Mouse (Mus musculus) midbrain, embryonic 13.5 days (tissue): ENCODE results near the gene 9530068E07Rik. TPM values are rescaled to one million over a fixed set of nuclear protein-coding genes. Genes with fewer than 3 reads are reported as not detected.

Experiments used
- ATAC-seq: fragments of 200-750 bp; cut with Nextera tagmentation; 2 replicates; pipeline ENCODE4 v1.8.0; 2017; ENCODE audit warnings: mild to moderate bottlenecking, moderate TSS enrichment, moderate library complexity
- H3K27ac ChIP-seq: fragments of 300-500 bp; sonication (generic); 2 replicates; pipeline ENCODE4 v1.5.1; 2015; ENCODE audit warnings: inconsistent platforms, mild to moderate bottlenecking, moderate library complexity
- H3K27me3 ChIP-seq: fragments of 300-500 bp; sonication (generic); 2 replicates; pipeline ENCODE4 v1.6.1; 2015; ENCODE audit warnings: mild to moderate bottlenecking, inconsistent platforms
- H3K36me3 ChIP-seq: fragments of 300-500 bp; sonication (generic); 2 replicates; pipeline ENCODE4 v1.6.1; 2015; ENCODE audit warnings: mild to moderate bottlenecking, inconsistent platforms
- H3K4me1 ChIP-seq: fragments of 300-500 bp; sonication (generic); replicated peaks from 2 replicates; pipeline ENCODE4 v1.6.1; 2015; ENCODE audit warnings: inconsistent platforms
- H3K4me2 ChIP-seq: fragments of 300-500 bp; sonication (generic); replicated peaks from 2 replicates; pipeline ENCODE4 v1.6.1; 2015; ENCODE audit warnings: moderate library complexity, mild to moderate bottlenecking, inconsistent platforms
- H3K4me3 ChIP-seq: fragments of 300-500 bp; sonication (generic); replicated peaks from 2 replicates; pipeline ENCODE4 v1.5.1; 2015; ENCODE audit warnings: mild to moderate bottlenecking, inconsistent platforms
- H3K9ac ChIP-seq: fragments of 300-500 bp; sonication (generic); replicated peaks from 2 replicates; pipeline ENCODE4 v1.6.1; 2015; ENCODE audit warnings: mild to moderate bottlenecking, inconsistent platforms
- H3K9me3 ChIP-seq: fragments of 300-500 bp; sonication (generic); 2 replicates; pipeline ENCODE4 v1.6.1; 2016; ENCODE audit warnings: mild to moderate bottlenecking, inconsistent platforms
- WGBS: fragments of 180-500 bp; shearing (Covaris S2); methylation state at CpG from one replicate; pipeline ENCODE4 v1.1.7; 2015; 5-methylcytosine and 5-hydroxymethylcytosine counted together
- polyA plus RNA-seq: library from polyadenylated mRNA; unstranded; fragments of >200 nt; fragmentation: Nextera tagmentation; extraction: Ambion mirVana; gene quantifications from 2 replicates; pipeline ENCODE4 v1.2.1, GENCODE M21; 2015

Gene 9530068E07Rik
- polyA plus RNA-seq, 1 experiment from 2014 or later = 131 TPM

DNA sequence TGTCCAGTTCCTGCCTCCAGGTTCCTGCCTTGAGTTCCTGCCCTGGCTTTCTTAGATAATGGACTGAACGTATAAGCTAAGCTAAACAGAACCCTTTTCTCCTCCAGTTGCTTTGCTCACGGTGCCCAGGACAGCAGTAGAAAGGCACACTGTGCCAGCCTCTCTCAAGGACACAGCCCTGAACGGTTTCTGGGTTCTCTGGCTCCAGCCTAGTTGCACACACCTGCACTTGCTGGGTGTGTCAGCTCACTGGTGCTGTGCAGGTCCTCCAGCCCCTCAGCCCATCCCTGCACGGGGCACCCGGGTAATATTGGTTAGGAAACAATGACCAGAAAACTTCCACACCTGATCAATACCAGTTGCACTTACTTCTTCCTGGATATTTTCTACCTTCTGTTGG is 35.9 kb downstream of the 9530068E07Rik start:
- Histone ChIP-seq H3K4me3 (no peak overlapping the region), H3K27ac (no peak overlapping the region), H3K4me1 (no peaks in the 10 kb centered on the region), H3K9ac (no peak overlapping the region), H3K36me3 (no peaks in the 10 kb centered on the region), H3K27me3 (no peaks in the 10 kb centered on the region), H3K4me2 (no peak overlapping the region), H3K9me3 (0 out of 2 replicates have a peak, but pooled peaks cover 4% of the 10 kb centered on the region)
- ATAC-seq = no peak
- 91% methylated on average over 5 of the region's 5 CpGs for WGBS

DNA sequence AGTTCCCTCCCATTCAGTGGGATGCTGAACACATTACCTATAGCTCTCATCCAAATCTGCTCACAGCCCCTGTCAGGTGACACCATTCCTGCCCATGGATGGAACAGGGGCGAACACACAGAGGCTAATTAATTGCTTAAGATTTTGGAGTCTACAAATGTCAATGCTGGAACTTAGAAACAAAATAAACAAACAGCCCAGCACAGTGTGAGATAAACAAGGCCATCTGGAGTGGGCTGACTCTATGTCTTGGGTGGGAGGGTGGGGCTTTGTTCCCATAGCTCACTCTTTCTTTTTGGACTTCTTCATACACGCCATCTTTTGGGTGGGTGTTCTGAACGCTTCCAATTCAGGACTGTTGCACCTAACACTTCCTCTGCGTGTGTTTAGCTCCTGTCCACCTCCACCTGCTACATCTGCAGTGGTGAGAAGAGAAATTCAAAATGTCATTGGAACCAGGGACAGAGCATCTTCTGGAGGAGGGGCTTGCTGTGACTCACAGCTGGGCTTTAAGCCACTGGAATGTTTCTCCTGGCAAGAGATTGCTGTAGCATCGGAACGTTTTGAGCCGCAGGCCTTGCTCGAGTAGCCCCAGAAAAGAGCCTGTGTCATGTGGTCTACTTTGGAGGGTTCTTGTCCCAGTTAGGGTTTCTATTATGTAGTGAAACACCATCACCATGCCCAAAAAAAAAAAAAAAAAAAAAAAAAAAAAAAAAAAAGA is 37.0 kb downstream of the 9530068E07Rik start:
- H3K27me3 ChIP-seq = no peaks in the 10 kb centered on the region; the same call in 1 of the 2 replicates
- H3K4me2 ChIP-seq = no peak overlapping the region
- no peak for ATAC-seq
- no peak overlapping the region for H3K27ac ChIP-seq
- no peak overlapping the region for H3K4me3 ChIP-seq
- 0 out of 2 replicates have a peak, but pooled peaks cover 4% of the 10 kb centered on the region for H3K9me3 ChIP-seq
- H3K9ac ChIP-seq = no peak overlapping the region
- H3K4me1 ChIP-seq = no peaks in the 10 kb centered on the region
- H3K36me3 ChIP-seq = no peaks in the 10 kb centered on the region
- 80% methylated on average over 8 of the region's 8 CpGs for WGBS

DNA sequence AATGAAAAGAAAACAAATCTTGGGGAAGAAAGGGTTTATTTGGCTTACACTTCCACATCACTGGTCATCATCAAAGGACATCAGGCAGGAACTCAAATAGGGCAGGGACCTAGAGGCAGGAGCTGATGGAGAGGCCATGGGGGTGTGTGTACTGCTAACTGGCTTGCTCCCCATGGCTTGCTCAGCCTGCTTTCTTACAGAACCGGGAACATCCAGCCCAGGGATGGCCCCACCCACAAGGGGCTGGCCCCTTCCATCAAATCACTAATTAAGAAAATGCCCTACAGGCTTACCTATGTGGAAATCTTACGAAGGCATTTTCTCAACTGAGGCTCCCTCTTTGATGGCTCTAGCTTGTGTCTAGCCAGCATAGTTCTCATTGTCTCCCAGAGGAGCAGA is 37.6 kb downstream of the 9530068E07Rik start:
- 74% methylated on average over 2 of the region's 2 CpGs for WGBS
- H3K9ac ChIP-seq = no peak overlapping the region
- H3K9me3 ChIP-seq = 0 out of 2 replicates have a peak, but pooled peaks cover 4% of the 10 kb centered on the region
- H3K4me3 ChIP-seq = no peak overlapping the region
- H3K4me1 ChIP-seq = no peaks in the 10 kb centered on the region
- H3K27me3 ChIP-seq = no peaks in the 10 kb centered on the region; the same call in 1 of the 2 replicates
- H3K36me3 ChIP-seq = no peaks in the 10 kb centered on the region
- H3K27ac ChIP-seq = no peak overlapping the region
- no peak for ATAC-seq
- H3K4me2 ChIP-seq = no peak overlapping the region

DNA sequence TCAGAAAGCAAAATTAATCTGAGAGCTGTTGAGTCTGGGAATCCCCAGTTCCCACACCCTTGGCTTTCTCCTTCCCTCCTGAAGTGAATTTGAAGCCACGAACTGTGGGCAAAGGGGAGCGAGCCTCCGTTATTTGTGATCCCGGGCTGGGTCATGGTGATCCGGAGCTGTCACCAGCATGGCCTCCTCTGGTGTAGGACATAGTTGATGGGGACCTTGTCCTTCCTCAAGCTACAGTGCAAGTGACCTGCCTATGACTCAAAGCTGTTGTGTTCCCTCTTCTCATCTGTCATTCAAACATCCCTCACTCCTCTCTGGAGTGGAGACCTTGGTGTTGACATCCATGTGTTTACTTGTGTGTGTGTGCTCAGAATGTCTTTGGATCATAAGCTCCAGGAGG is 39.2 kb downstream of the 9530068E07Rik start:
- ATAC-seq = no peak
- WGBS = 97% methylated on average over 5 of the region's 5 CpGs
- no peaks in the 10 kb centered on the region for H3K36me3 ChIP-seq

DNA sequence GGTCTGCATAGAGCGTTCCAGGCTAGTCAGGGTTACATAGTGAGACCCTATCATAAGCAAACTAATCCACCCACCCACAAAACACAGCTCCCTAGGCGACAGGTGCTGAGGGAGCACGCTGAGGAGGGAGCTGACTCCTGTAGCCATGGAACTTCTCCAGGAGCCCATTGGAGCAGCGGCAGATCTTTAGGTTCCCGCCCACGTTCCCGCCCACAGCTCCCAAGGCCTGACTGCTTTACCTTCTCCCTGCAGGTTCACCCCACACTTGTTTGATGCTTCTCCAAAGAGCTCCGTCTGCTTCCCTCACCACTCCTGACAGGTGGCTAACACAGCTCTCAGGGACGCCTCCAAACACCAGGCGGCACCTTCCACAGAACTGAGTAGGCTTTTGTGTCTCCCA is 40.9 kb downstream of the 9530068E07Rik start:
- no peak for ATAC-seq
- Histone ChIP-seq H3K36me3 (no peaks in the 10 kb centered on the region), H3K9ac (no peak overlapping the region), H3K4me3 (no peak overlapping the region), H3K4me2 (no peak overlapping the region), H3K27ac (no peak overlapping the region), H3K4me1 (peaks cover 5% of the 10 kb centered on the region; the same call in 1 of the 2 replicates), H3K27me3 (no peaks in the 10 kb centered on the region; the same call in 1 of the 2 replicates), H3K9me3 (no peaks in the 10 kb centered on the region)
- WGBS = 27% methylated on average over 10 of the region's 10 CpGs

More for the DNA sequence above, 39.2 kb downstream of the 9530068E07Rik start:
- no peak overlapping the region for H3K4me2 ChIP-seq
- H3K27me3 ChIP-seq = no peaks in the 10 kb centered on the region; the same call in 1 of the 2 replicates
- 0 out of 2 replicates have a peak, but pooled peaks cover 4% of the 10 kb centered on the region for H3K9me3 ChIP-seq
- H3K4me3 ChIP-seq = no peak overlapping the region
- no peak overlapping the region for H3K9ac ChIP-seq
- no peak overlapping the region for H3K27ac ChIP-seq
- no peaks in the 10 kb centered on the region for H3K4me1 ChIP-seq

DNA sequence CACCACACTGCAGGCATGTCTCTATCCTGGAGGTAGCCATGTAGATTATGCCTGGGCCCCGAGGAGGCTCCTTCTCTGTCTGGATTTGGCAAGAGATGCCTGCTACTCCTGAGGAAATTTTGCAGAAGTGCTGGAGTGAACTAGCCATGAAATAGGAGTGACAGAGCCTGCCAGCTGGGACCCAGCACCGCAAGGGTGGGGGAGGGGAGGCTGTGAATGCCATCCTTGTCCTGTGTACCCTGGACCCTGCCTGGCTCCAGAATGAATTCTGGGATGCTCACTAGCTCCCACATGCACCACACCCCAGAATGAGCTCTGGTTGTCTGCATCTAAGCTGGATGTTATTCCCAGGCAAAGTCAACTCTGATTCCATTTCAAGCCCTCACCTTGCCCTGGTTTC is 44.9 kb downstream of the 9530068E07Rik start:
- no peak for ATAC-seq
- Histone ChIP-seq H3K9me3 (no peaks in the 10 kb centered on the region), H3K36me3 (no peaks in the 10 kb centered on the region), H3K27ac (no peak overlapping the region), H3K27me3 (no peaks in the 10 kb centered on the region; the same call in 1 of the 2 replicates), H3K4me2 (no peak overlapping the region), H3K9ac (no peak overlapping the region), H3K4me1 (peaks cover 5% of the 10 kb centered on the region; the same call in 1 of the 2 replicates), H3K4me3 (no peak overlapping the region)
- WGBS = 78% methylated on average over 2 of the region's 2 CpGs

DNA sequence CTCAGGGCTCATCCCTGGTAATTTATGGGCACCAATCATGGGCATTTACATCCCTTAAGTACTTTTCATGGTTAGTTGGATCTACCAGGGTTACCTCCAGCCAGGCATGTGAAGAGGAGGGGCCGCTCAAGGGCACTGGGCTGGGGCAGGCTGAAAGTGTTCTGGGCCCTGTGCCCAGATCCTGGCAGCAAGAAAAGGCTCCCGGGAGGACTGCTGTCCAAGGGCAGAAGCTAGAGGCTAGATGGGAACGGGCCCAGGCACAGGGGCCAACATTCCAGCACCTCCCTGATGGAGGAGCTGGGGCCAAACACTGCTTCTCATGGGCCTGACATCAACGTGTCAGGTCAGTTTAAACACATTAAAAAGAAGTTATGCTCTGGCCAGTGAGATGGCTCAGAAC is 51.0 kb downstream of the 9530068E07Rik start:
- Histone ChIP-seq H3K4me1 (no peaks in the 10 kb centered on the region), H3K4me2 (no peak overlapping the region), H3K36me3 (no peaks in the 10 kb centered on the region), H3K27me3 (no peaks in the 10 kb centered on the region), H3K27ac (no peak overlapping the region), H3K9me3 (no peaks in the 10 kb centered on the region), H3K9ac (no peak overlapping the region), H3K4me3 (no peak overlapping the region)
- 54% methylated on average over 4 of the region's 4 CpGs for WGBS
- peak; percentile 50; the same call in 1 of the 2 replicates for ATAC-seq

DNA sequence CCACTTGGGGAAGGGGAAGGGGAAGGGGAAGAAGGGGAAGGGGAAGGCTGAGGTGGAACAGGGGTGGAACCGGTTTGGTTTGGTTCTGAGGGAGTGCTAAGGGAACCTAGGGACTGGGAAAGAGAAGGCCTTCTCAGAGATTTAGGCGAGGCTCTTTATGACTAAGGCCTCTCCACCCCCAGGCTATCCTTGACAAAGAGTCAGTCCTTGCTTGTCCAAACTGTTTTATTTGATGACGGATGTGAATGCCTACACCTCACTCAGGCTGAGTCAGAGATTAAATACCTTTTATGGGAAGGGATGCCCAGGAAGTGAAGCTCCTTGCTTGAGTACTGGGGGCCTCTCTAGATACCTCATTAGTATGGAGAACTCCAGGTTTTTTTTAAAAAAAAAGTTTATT is 52.8 kb downstream of the 9530068E07Rik start:
- no peak overlapping the region for H3K27ac ChIP-seq
- H3K9ac ChIP-seq = no peak overlapping the region
- no peak overlapping the region for H3K4me2 ChIP-seq
- no peak overlapping the region for H3K4me3 ChIP-seq
- no peaks in the 10 kb centered on the region for H3K27me3 ChIP-seq
- no peaks in the 10 kb centered on the region for H3K9me3 ChIP-seq
- no peaks in the 10 kb centered on the region for H3K4me1 ChIP-seq
- WGBS = 66% methylated on average over 3 of the region's 3 CpGs
- ATAC-seq = no peak
- H3K36me3 ChIP-seq = no peaks in the 10 kb centered on the region

DNA sequence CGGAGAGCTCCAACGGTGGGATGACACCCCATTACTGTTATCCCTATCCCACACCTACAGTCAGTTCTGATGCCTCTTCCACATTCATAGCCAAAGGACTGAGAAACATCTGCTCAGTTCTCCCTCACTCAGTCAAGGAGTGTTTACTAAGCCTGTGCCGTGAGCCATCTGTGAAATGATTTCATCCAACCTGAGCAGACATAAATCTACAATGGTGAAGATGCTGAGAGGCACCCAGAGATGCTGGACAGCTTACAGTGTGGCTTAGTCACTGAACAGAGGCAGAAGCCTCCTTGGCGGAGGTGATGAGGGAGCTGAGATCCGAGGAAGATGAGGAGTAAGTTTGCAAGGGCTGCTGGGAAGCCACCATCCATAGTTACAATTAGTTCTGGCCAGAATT is 62.1 kb downstream of the 9530068E07Rik start:
- Histone ChIP-seq H3K4me3 (no peak overlapping the region), H3K4me1 (0 out of 2 replicates have a peak, but pooled peaks cover 2% of the 10 kb centered on the region), H3K9ac (no peak overlapping the region), H3K36me3 (no peaks in the 10 kb centered on the region), H3K27ac (no peak overlapping the region), H3K9me3 (no peaks in the 10 kb centered on the region), H3K4me2 (no peak overlapping the region), H3K27me3 (no peaks in the 10 kb centered on the region)
- ATAC-seq = no peak
- 92% methylated on average over 5 of the region's 5 CpGs for WGBS

Other genes with a start within 250 kb of the 9530068E07Rik start
- gene Olfr1371, start 182.4 kb upstream of the 9530068E07Rik start, polyA plus RNA-seq = not detected in 2 replicates
- 1,061 and 1,143 TPM in 2 replicates for gene Skp1a, start 164.4 kb upstream of the 9530068E07Rik start, polyA plus RNA-seq
- 3.1 and 4.2 TPM in 2 replicates for gene Tcf7, start 113.4 kb upstream of the 9530068E07Rik start, polyA plus RNA-seq
- gene Vdac1, start 35.6 kb upstream of the 9530068E07Rik start, polyA plus RNA-seq = 268 and 278 TPM in 2 replicates